Mouse (Mus musculus) kidney, embryonic 14.5 days (tissue): ENCODE results near the gene Fam168b. TPM values are rescaled to one million over a fixed set of nuclear protein-coding genes. Genes with fewer than 3 reads are reported as not detected.

Experiments used
- ATAC-seq: fragments of 200-750 bp; cut with Nextera tagmentation; 2 replicates; pipeline ENCODE4 v1.8.0; 2017; ENCODE audit warnings: moderate number of reproducible peaks, mild to moderate bottlenecking, moderate TSS enrichment, moderate library complexity; ENCODE audit not compliant: low FRiP score, low TSS enrichment
- H3K27ac ChIP-seq: fragments of 300-500 bp; sonication (generic); 2 replicates; pipeline ENCODE4 v1.5.1; 2014; ENCODE audit warnings: low read depth, mild to moderate bottlenecking, low read length, moderate library complexity, mixed read lengths
- H3K27me3 ChIP-seq: fragments of 300-500 bp; sonication (generic); 2 replicates; pipeline ENCODE4 v1.6.1; 2014; ENCODE audit warnings: mild to moderate bottlenecking, low read length; ENCODE audit not compliant: control insufficient read depth, insufficient read depth
- H3K36me3 ChIP-seq: fragments of 300-500 bp; sonication (generic); 2 replicates; pipeline ENCODE4 v1.6.1; 2014; ENCODE audit warnings: low read length, mixed read lengths; ENCODE audit not compliant: control insufficient read depth, insufficient read depth
- H3K4me1 ChIP-seq: fragments of 300-500 bp; sonication (generic); 2 replicates; pipeline ENCODE4 v1.6.1; 2014; ENCODE audit warnings: low read length, mixed read lengths; ENCODE audit not compliant: control insufficient read depth, insufficient read depth
- H3K4me2 ChIP-seq: fragments of 300-500 bp; sonication (generic); replicated peaks from 2 replicates; pipeline ENCODE4 v1.6.1; 2014; ENCODE audit warnings: low read depth, mild to moderate bottlenecking, low read length
- H3K4me3 ChIP-seq: fragments of 300-500 bp; sonication (generic); 2 replicates; pipeline ENCODE4 v1.5.1; 2014; ENCODE audit warnings: mild to moderate bottlenecking, low read length
- H3K9ac ChIP-seq: fragments of 300-500 bp; sonication (generic); 2 replicates; pipeline ENCODE4 v1.6.1; 2014; ENCODE audit warnings: low read depth, mild to moderate bottlenecking, low read length, moderate library complexity
- H3K9me3 ChIP-seq: fragments of 300-500 bp; sonication (generic); 2 replicates; pipeline ENCODE4 v1.6.1; 2016; ENCODE audit warnings: low read length; ENCODE audit not compliant: control insufficient read depth
- WGBS: fragments of 180-500 bp; shearing (Covaris S2); extraction: QIAGEN DNeasy Blood & Tissue Kit; methylation state at CpG from one replicate; pipeline ENCODE4 v1.1.7; 2014; 5-methylcytosine and 5-hydroxymethylcytosine counted together
- polyA plus RNA-seq: library from polyadenylated mRNA; unstranded; fragments of >200 nt; fragmentation: Nextera tagmentation; extraction: Ambion mirVana; gene quantifications from 2 replicates; pipeline ENCODE4 v1.2.1, GENCODE M21; 2014

Fam168b gene
- polyA plus RNA-seq, 1 experiment from 2014 or later = 68.8 TPM

GRCm38 (mm10) chr1:34867574-34867955 is 24.7 kb upstream of the Fam168b start:
- Histone ChIP-seq H3K9ac (no peak overlapping the region), H3K27ac (no peak overlapping the region), H3K36me3 (peaks cover 2% of the 10 kb centered on the region; the same call in 1 of the 2 replicates), H3K4me1 (no peaks in the 10 kb centered on the region), H3K4me3 (no peak overlapping the region), H3K4me2 (no peak overlapping the region), H3K27me3 (no peaks in the 10 kb centered on the region), H3K9me3 (no peaks in the 10 kb centered on the region)
- ATAC-seq = no peak
- 95% methylated on average over 5 of the region's 5 CpGs for WGBS

DNA sequence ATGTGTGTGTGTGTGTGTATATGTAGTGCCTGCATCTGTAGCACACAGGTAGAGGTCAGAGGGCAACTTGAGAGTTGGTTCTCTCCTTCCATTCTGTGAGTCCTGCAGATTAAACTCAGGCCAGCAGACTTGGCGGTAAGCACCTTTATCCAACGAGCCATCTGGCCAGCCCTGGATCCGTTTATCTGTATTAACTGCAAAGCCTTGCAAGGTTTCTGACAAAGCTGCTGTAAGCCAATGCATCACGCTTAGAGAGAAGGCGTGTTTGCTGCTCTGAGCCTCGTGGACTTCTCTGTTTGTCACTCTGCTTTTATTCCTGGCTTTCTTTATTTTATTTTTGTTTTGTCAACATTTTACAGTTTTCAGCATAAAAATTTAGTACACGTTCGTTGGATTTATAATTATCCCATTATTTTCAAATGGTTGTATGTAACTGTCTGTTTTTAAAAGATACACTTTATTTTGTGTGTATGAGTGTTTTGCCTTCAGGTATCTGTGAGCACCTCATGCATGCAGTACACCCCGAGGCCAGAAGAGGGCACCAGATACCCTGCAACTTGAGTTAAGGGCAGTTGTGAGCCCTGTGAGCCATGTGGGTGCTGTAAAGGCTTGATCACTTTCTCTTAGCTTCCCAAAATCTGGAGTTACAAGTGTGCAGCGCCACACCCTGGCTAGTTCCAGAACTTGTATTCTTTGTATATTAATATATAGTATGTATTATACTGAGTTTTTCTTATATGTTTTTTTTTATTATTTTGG is 24.1 kb upstream of the Fam168b start:
- no peak overlapping the region for H3K27ac ChIP-seq
- no peaks in the 10 kb centered on the region for H3K4me1 ChIP-seq
- ATAC-seq = peak; percentile 60; the same call in 1 of the 2 replicates
- H3K27me3 ChIP-seq = no peaks in the 10 kb centered on the region
- no peak overlapping the region for H3K4me2 ChIP-seq
- peaks cover 2% of the 10 kb centered on the region; the same call in 1 of the 2 replicates for H3K36me3 ChIP-seq
- H3K9me3 ChIP-seq = no peaks in the 10 kb centered on the region
- WGBS = 61% methylated on average over 10 of the region's 10 CpGs
- H3K9ac ChIP-seq = no peak overlapping the region
- H3K4me3 ChIP-seq = no peak overlapping the region

DNA sequence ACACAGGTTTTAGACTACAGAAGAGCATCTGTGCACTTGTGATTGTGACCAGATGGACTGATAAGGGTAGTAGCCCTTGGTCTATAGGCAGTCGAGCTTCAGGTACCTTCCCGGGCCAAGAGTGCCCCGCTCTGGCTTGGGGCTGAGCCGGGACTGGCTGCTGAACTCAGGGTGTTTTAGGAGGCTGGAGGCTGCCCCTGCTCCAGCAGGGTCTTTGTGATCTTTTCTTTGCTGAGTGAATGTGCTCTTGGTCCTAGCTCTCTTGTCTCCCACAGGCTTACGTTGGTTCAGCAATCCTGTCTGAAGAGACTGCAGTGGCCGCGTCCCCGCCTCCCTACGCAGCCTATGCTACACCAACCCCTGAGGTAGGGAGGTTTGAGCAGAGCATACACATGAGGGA is 23.0 kb upstream of the Fam168b start:
- no peak for ATAC-seq
- Histone ChIP-seq H3K9ac (no peak overlapping the region), H3K4me1 (no peaks in the 10 kb centered on the region), H3K9me3 (no peaks in the 10 kb centered on the region), H3K4me2 (no peak overlapping the region), H3K36me3 (peaks cover 2% of the 10 kb centered on the region; the same call in 1 of the 2 replicates), H3K27ac (no peak overlapping the region), H3K4me3 (no peak overlapping the region), H3K27me3 (no peaks in the 10 kb centered on the region)
- WGBS = 91% methylated on average over 9 of the region's 9 CpGs

GRCm38 (mm10) chr1:34864243-34864642 is 21.4 kb upstream of the Fam168b start:
- no peak overlapping the region for H3K4me3 ChIP-seq
- no peaks in the 10 kb centered on the region for H3K9me3 ChIP-seq
- no peak overlapping the region for H3K27ac ChIP-seq
- 78% methylated on average over 7 of the region's 7 CpGs for WGBS
- no peaks in the 10 kb centered on the region for H3K4me1 ChIP-seq
- no peak for ATAC-seq
- peaks cover 2% of the 10 kb centered on the region; the same call in 1 of the 2 replicates for H3K36me3 ChIP-seq
- H3K27me3 ChIP-seq = no peaks in the 10 kb centered on the region
- no peak overlapping the region for H3K4me2 ChIP-seq
- H3K9ac ChIP-seq = no peak overlapping the region

GRCm38 (mm10) chr1:34863323-34863722 is 20.5 kb upstream of the Fam168b start:
- H3K4me2 ChIP-seq = no peak overlapping the region
- no peak overlapping the region for H3K27ac ChIP-seq
- no peaks in the 10 kb centered on the region for H3K27me3 ChIP-seq
- WGBS = 74% methylated on average over 7 of the region's 7 CpGs
- no peak overlapping the region for H3K9ac ChIP-seq
- no peaks in the 10 kb centered on the region for H3K9me3 ChIP-seq
- ATAC-seq = no peak
- H3K4me3 ChIP-seq = no peak overlapping the region
- H3K36me3 ChIP-seq = peaks cover 2% of the 10 kb centered on the region; the same call in 1 of the 2 replicates
- no peaks in the 10 kb centered on the region for H3K4me1 ChIP-seq

GRCm38 (mm10) chr1:34862877-34863276 is 20.0 kb upstream of the Fam168b start:
- ATAC-seq = no peak
- H3K9ac ChIP-seq = no peak overlapping the region
- H3K36me3 ChIP-seq = peaks cover 2% of the 10 kb centered on the region; the same call in 1 of the 2 replicates
- H3K4me2 ChIP-seq = no peak overlapping the region
- no peak overlapping the region for H3K4me3 ChIP-seq
- H3K4me1 ChIP-seq = no peaks in the 10 kb centered on the region
- no peaks in the 10 kb centered on the region for H3K27me3 ChIP-seq
- H3K27ac ChIP-seq = no peak overlapping the region
- no peaks in the 10 kb centered on the region for H3K9me3 ChIP-seq
- 92% methylated on average over 13 of the region's 13 CpGs for WGBS

GRCm38 (mm10) chr1:34860205-34860604 is 17.3 kb upstream of the Fam168b start:
- Histone ChIP-seq H3K4me2 (no peak overlapping the region), H3K4me1 (no peaks in the 10 kb centered on the region)
- WGBS = 82% methylated on average over 7 of the region's 7 CpGs

GRCm38 (mm10) chr1:34859761-34860160 is 16.9 kb upstream of the Fam168b start:
- no peak overlapping the region for H3K9ac ChIP-seq
- no peaks in the 10 kb centered on the region for H3K9me3 ChIP-seq
- H3K36me3 ChIP-seq = 0 out of 2 replicates have a peak, but pooled peaks cover 2% of the 10 kb centered on the region
- H3K4me2 ChIP-seq = no peak overlapping the region
- no peaks in the 10 kb centered on the region for H3K4me1 ChIP-seq
- 93% methylated on average over 3 of the region's 3 CpGs for WGBS
- no peak for ATAC-seq
- H3K27ac ChIP-seq = no peak overlapping the region
- no peak overlapping the region for H3K4me3 ChIP-seq
- H3K27me3 ChIP-seq = no peaks in the 10 kb centered on the region

More at GRCm38 (mm10) chr1:34860205-34860604, 17.3 kb upstream of the Fam168b start:
- Histone ChIP-seq H3K27ac (no peak overlapping the region), H3K36me3 (0 out of 2 replicates have a peak, but pooled peaks cover 2% of the 10 kb centered on the region), H3K27me3 (no peaks in the 10 kb centered on the region), H3K4me3 (no peak overlapping the region), H3K9me3 (no peaks in the 10 kb centered on the region), H3K9ac (no peak overlapping the region)
- ATAC-seq = no peak

GRCm38 (mm10) chr1:34858671-34859070 is 15.8 kb upstream of the Fam168b start:
- Histone ChIP-seq H3K27me3 (no peaks in the 10 kb centered on the region), H3K9me3 (no peaks in the 10 kb centered on the region), H3K4me1 (no peaks in the 10 kb centered on the region), H3K36me3 (0 out of 2 replicates have a peak, but pooled peaks cover 2% of the 10 kb centered on the region), H3K9ac (no peak overlapping the region), H3K4me2 (no peak overlapping the region), H3K4me3 (no peak overlapping the region), H3K27ac (no peak overlapping the region)
- WGBS = 68% methylated on average over 5 of the region's 5 CpGs
- no peak for ATAC-seq
